Mouse (Mus musculus): ENCODE data around the gene Bcr.

Gene Bcr

GRCm38 (mm10) chr10:75093252-75093987, 33.0 kb downstream of the Bcr start:
- DNase-seq (ENCODE audit: low spot score in 2 of 2): no peak

DNA sequence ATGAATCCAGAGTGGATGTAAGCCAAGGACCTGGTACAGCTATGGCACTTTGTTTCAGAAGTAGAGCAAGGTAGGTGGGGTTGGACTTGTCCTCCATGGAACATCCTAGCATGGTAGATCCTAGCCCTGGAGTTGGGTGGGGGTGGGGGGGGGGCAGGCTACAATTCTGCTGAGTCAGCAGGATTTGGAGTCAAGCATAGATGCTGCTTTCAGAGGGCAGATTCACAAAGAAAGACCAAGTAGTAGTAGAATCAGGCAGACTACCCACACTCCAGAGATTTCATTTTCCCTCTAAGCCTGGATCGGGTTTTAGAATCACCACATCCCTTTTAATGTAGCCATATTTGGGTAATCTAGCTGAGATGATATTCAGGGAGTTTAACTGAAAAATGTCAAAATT, 33.9 kb downstream of the Bcr start:
- no peak for DNase-seq (ENCODE audit: low spot score in 2 of 2)

DNA sequence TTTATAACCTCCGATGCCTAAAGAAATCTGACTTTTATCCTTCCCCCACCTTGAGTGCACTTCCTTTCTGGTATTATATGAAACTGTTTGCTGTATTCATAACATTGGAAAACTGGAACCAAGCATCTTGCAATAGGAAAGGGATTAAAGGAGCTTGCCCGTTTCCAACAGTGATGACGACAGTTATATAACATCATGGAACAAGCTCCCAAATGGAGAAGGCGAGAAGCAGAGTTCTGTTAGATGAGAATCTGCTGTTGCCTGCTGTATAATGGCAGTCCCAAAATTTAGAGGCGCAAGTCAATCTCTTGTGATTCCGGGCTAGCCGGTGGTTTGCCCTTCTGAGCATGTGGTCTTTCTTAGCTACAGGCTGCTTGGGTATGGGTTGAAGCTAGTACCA, 34.8 kb downstream of the Bcr start:
- no peak for DNase-seq (ENCODE audit: low spot score in 2 of 2)

DNA sequence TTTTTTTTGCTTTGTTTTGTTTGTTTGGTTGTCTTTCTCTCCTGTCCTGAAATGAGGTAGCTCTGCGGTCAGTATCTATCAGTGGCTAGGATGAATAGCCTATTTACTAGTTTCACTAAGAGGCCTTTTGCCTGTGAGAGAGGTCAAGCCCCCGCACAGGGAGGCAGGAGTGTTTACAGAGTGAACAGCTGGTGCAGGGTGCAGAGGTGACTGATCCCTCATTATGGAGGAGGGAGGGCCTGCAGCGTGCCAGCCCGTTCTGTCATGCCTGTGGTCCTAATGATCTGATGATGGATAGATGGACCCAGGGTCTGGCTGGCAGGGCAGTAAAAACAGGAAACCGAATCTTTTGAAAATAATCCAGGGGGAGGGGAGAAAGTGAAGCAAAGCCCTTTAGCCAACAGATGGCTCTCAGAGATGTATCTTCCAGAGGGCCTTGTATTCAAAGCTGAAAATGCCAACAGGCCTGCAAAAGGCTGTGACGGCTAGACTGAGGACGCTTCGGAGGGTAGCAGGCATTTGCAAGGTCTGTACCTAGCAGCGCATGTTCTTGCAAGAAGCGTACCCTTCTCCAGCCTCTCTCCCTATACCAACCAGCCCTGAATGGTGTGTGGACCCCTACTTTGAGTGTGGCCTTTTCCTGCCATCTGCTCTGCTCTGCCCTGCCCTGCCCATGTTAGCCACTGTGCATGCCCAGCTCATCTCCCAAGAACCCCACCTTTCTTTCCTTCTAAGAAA, 38.2 kb downstream of the Bcr start:
- no peak for DNase-seq (ENCODE audit: low spot score in 2 of 2)

DNA sequence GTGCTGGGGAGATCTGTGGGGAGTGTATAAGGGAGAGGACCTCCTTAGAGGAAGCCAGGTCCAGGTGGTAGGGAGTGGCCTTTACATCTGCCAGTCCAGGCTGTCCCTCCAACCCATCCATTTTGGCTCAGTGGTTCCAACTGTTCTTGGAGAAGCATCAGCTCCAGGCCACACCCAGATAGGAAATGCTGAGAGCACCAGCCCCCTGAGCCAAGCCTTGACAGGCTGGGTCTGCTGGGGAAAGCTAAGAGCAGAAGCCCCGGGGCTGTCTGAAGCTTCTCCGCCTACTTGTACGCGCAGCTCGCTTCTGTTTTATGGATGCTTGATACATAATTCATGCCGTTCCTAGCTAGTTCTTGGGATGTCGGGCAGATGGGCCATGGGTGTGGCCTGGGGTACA, 39.9 kb downstream of the Bcr start:
- DNase-seq (ENCODE audit: low spot score in 2 of 2): no peak

DNA sequence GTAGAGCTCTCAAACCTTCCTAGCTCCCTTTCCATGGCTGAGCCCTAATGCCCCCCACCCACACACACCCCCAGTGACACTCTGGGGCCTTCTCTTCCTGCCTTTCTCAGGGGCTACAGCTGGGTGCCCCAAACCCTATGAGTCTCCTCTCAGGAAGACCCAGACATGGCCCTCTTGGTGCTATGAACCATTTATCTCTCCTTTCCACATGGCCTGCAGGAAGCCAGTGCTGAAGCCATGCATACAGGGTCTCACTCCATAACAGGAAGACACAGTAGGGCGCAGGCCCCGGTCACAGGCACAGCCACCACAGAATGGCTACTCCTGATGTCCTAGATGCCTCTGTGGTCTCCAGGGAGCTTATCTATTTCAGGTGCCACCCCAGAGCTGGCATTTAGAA, 43.1 kb downstream of the Bcr start:
- no peak for DNase-seq (ENCODE audit: low spot score in 2 of 2)

- DNase-seq (ENCODE audit: low spot score in 2 of 2): no peak
Observed at GRCm38 (mm10) chr10:75104191-75105098, 44.1 kb downstream of the Bcr start.

DNA sequence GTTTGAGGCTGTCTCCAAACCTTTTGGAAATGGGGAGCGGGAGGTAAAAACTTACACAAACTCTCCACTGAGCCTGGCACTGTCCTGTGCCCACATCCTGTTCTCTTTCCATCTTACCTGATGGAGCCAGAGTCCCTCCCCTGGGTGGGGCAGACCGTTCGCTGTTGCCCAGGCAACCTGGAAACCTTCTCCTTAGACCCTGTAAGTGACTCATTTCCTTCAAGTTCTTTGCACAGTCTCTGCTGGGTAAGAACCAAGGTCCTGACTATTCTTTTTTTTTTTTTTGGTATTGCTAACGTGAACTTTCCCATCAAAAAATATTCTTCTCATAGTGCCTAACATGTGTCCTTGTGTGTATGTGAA, 44.7 kb downstream of the Bcr start:
- DNase-seq (ENCODE audit: low spot score in 2 of 2): no peak

DNA sequence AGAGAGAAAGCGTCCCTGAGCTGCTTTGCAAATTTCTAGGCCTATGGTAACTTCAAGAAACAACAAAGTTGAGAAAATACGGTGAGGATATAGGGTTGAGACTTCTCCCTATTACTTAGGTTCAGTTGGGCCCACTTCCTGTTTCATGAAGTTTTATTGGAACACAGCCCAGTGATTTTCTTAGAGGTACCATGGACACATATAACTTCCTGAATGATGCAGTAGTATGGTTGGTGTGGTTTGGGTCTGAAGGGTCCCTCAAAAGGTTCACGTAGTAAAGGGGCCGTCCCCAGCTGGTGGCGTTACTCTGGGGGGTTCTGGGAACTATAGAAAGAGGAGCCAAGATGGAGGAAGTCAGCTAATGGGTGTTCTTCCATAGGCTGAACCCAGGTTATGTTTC, 45.3 kb downstream of the Bcr start:
- no peak for DNase-seq (ENCODE audit: low spot score in 2 of 2)

GRCm38 (mm10) chr10:75106940-75107381, 46.6 kb downstream of the Bcr start:
- DNase-seq (ENCODE audit: low spot score in 2 of 2): no peak

DNA sequence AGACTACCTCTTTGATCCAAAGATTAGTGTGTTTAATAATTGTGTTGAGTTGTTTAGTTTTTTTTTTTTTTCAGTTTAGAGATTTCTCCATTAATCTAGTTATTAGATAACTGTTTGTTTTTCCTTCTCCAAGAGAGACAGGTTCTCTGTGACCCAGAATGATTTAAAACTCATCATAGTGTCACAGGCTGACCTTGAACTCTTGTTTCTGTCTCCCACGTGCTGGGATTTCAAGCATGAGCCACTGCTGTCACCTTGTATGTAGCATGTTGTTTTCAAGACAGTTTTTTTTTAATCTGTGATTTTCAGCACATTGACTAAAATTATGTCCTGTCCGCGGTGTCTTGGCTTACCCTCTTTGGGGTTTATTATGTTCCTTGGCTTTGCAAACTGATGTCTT, 47.7 kb downstream of the Bcr start:
- DNase-seq (ENCODE audit: low spot score in 2 of 2): no peak

DNA sequence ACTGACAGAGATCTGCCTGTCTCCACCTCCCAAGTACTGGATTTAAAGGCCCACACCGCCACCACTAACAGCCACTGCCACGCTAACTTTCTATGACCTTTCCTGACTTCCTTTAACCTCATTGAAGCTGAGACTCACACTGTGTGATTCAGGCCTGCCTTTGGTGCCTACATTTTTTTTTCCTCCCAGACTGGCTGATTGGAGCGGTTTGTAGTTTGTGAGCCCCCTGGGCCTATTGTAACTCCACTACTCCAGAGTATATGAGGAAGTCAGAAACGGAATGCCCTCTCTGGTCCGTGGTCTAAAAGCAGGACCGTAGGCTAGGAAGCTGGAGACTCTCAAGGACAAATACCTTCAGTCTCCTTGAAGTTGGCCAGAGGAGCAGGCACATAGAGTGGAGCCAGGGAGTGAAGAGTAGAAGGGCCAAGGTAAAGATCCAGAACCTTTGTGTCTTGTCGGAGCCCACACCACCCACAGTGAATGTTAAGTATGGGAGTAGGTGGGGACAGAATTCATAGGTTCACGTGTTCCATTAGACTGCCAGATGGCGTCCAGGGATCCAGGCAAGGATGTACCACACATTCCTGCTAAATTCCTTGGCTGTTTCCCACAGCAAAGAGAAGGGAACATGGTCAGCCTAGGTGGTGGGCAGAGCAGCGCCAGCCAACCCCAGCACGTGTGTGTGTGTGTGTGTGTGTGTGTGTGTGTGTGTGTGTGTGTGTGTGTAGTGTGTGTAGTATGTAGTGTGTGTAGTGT, 51.2 kb downstream of the Bcr start:
- DNase-seq (ENCODE audit: low spot score in 2 of 2): no peak

DNA sequence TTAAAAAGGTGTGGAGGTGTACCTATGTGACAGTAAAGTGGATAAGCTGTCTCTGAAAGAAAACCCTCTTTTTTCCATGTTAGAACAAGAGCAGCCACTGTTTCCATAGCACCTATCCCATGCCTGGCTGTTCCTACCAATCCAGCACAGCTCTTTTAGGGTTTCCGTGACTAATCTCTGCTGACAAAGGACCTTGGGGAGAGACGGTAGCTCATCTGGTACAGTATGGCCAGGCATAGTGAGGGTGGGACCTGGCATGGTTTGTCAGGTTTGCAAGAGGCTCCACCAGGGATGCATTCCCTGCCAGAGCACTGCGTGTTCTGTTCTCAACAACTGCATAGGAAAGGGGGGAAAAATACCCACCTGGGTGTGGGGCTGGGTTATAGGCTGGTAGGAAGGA, 52.0 kb downstream of the Bcr start:
- no peak for DNase-seq (ENCODE audit: low spot score in 2 of 2)

DNA sequence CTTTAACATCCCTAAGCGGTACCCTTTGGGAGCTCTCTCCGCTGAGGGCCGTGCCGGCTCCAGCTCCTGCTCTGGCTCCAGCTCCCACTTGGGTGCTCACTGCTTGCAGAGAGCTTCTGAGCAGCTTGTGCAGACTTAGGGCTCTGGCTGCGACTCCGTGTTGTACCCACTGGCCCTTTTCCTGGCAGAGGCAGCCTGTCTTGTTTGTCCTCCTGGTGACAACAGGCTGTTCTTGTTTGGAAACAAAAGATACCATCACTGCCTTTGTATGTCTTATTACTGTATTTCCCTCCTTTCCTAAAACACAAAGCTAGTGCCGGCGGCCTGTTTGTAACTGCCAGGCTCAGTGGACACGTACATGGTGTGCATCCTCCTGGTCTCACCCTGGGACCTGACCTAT, 53.2 kb downstream of the Bcr start:
- DNase-seq (ENCODE audit: low spot score in 2 of 2): no peak

DNA sequence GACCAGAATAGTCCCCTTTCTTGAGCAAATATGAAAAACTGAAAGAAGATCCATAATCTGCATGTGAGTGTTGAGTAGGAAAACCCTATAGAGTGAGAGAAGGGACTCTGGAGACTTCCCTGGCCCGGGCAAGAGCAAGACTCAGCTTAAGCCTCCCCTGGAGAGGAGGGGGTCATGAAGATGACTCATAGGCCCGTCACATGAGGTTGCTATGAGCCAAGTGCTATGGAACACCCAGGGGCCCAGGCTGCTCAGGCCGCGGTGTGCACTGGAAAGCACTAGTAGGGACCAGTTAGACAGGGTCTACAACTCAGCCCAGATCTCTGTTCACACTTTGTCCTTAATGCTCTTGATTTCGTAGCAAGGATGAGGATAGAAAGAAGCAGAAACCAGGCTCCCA, 54.8 kb downstream of the Bcr start:
- DNase-seq (ENCODE audit: low spot score in 2 of 2): no peak

DNA sequence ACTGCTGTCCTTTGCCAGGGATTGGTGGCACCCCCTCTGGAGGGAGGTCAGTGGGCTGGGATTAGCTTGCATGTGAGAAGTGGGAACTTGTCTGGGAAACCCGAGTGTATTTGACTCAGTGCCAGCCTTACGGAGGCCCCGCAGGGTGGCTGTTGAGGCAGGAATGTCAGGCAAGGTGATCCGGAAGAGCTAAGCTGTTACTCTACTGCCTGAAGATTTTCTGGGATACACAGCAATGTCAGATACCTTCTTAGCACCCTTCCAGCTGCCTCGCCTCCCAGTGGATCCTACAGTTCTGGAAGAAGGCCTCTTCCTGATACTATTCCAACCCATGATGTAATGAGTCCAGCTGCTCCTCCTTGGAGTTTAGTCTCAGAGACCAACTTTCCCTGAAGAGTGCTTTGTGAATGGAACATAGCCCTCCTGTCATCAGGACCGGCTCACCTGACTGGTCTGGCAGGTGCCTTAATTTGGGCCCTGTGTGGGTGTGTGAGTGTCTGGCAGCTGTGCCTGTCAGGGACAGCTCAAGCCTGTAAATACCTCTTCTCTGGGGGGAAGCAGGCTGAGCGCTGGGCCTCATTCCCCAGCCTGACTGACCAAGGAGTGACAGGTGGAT, 56.6 kb downstream of the Bcr start:
- DNase-seq (ENCODE audit: low spot score in 2 of 2): no peak

GRCm38 (mm10) chr10:75118444-75118843, 58.1 kb downstream of the Bcr start:
- no peak for DNase-seq (ENCODE audit: low spot score in 2 of 2)

DNA sequence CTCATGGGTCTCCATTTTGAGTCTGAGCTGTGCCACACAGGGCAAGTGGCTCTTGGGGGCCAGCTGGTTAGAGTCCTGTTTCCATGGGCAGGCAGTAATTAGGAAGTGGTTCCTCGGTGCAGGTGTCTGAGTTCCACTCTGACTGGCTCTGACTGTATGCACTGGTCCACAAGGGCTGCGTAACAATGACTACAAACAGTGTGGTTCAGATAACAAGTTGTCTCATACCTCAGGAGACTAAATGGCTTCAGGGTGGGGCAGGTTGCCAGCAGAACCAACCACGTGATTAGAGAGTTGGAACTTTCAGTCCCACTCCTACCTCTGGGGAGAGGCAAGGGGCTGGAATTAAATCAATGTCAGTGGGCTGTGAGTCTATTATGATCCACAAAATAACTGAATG, 59.0 kb downstream of the Bcr start:
- DNase-seq (ENCODE audit: low spot score in 2 of 2): no peak

GRCm38 (mm10) chr10:75120176-75120575, 59.8 kb downstream of the Bcr start:
- no peak for DNase-seq (ENCODE audit: low spot score in 2 of 2)

DNA sequence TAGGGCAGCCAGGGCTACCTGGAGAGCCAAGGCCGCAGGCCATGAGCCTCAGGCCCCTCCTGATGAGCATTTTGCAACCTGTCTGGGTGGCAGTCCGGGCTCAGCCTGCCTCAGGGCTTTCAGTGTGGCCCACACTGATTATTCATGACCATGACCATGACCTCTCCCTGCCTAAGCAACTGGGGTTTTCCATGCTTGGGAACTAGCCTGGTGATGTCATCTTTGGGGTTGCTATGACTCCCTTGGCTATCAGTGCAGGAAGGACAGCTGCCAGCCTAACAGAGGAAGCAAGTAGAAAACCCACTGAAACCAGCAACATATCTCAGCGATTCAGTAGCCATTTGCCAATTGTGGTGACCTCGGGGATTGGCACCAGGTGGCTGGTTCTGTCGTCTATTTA, 60.6 kb downstream of the Bcr start:
- DNase-seq (ENCODE audit: low spot score in 2 of 2): no peak

DNA sequence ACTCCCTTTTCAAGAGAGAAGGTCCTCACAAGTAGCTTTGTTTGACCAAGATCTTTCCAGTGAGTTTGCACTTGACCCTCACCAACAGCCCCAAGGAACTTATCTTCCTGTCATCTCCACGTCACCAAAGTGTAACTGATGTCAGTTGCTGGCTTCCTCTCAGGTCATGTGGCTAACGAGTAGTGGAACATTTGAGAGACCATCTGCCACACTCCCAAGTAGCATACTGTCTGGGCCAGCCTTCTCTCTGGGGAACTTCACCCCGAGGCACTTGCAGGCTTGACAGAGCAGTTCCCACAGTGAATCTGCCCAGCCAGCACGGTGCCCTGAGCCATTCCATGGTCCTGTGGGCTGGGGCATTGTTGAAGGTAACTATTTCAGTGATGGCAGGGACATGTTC, 65.2 kb downstream of the Bcr start:
- DNase-seq (ENCODE audit: low spot score in 2 of 2): no peak
